Mouse (Mus musculus) cerebellum, adult 2 months (tissue): ENCODE measurements around the gene Tmem178b.

ENCODE experiments used
- CTCF ChIP-seq: fragments of 200-500 bp; IDR thresholded peaks from 2 replicates; pipeline ENCODE4 v1.5.1; 2011; ENCODE audit warnings: low read depth, mild to moderate bottlenecking, control low read depth, low read length, moderate library complexity, borderline replicate concordance; ENCODE audit not compliant: insufficient read depth
- POLR2A ChIP-seq: fragments of 200-500 bp; IDR thresholded peaks from 2 replicates; pipeline ENCODE4 v1.6.1; 2011; ENCODE audit warnings: low read length, control low read depth, borderline replicate concordance; ENCODE audit not compliant: insufficient read depth

GRCm38 (mm10) chr6:40137346-40137745, 264.3 kb downstream of the Tmem178b start:
- no peak for TF ChIP-seq CTCF
- no peak for TF ChIP-seq POLR2A
